Mouse (Mus musculus) hindbrain, embryonic 10.5 days (tissue): ENCODE measurements around the gene Hist1h2ak. TPM values are rescaled to one million over a fixed set of nuclear protein-coding genes. Genes with fewer than 3 reads are reported as not detected.
"Not testable (repeated sequence)": the region's sequence is repeated elsewhere in the genome, so short reads cannot be mapped to it uniquely, and the experiment has no call there.

Experiments
- DNase-seq: peaks from one replicate; pipeline ENCODE4 v3.0.0-alpha.2; 2017; ENCODE audit warnings: low spot score
- H3K27ac ChIP-seq: fragments of 300-500 bp; sonication (generic); 2 replicates; pipeline ENCODE4 v1.5.1; 2016; ENCODE audit warnings: mild to moderate bottlenecking, moderate library complexity
- H3K27me3 ChIP-seq: fragments of 300-500 bp; sonication (generic); 2 replicates; pipeline ENCODE4 v1.6.1; 2016; ENCODE audit warnings: mild to moderate bottlenecking; ENCODE audit not compliant: poor library complexity, insufficient read depth, severe bottlenecking
- H3K36me3 ChIP-seq: fragments of 300-500 bp; sonication (generic); 2 replicates; pipeline ENCODE4 v1.6.1; 2016; ENCODE audit warnings: mild to moderate bottlenecking, moderate library complexity
- H3K4me1 ChIP-seq: fragments of 300-500 bp; sonication (generic); replicated peaks from 2 replicates; pipeline ENCODE4 v1.6.1; 2016; ENCODE audit warnings: mild to moderate bottlenecking
- H3K4me3 ChIP-seq: fragments of 300-500 bp; sonication (generic); 2 replicates; pipeline ENCODE4 v1.5.1; 2016; ENCODE audit warnings: mild to moderate bottlenecking, moderate library complexity
- H3K9me3 ChIP-seq: fragments of 300-500 bp; sonication (generic); 2 replicates; pipeline ENCODE4 v1.6.1; 2016; ENCODE audit warnings: mild to moderate bottlenecking, moderate library complexity
- WGBS: fragments of 180-500 bp; shearing (Covaris S2); methylation state at CpG from one replicate; pipeline ENCODE4 v1.1.7; 2016; 5-methylcytosine and 5-hydroxymethylcytosine counted together
- polyA plus RNA-seq: library from polyadenylated mRNA; unstranded; fragments of >200 nt; fragmentation: Nextera tagmentation; extraction: Ambion mirVana; gene quantifications from 2 replicates; pipeline ENCODE4 v1.2.1, GENCODE M21; 2016

Hist1h2ak gene
- polyA plus RNA-seq, 1 experiment from 2014 or later = 14.0 TPM

- H3K4me3 ChIP-seq = 0 out of 2 replicates have a peak overlapping the region, but pooled peaks have one; percentile 54
Observed at GRCm38 (mm10) chr13:21751417-21751816, 2.2 kb downstream of the Hist1h2ak start.

DNA sequence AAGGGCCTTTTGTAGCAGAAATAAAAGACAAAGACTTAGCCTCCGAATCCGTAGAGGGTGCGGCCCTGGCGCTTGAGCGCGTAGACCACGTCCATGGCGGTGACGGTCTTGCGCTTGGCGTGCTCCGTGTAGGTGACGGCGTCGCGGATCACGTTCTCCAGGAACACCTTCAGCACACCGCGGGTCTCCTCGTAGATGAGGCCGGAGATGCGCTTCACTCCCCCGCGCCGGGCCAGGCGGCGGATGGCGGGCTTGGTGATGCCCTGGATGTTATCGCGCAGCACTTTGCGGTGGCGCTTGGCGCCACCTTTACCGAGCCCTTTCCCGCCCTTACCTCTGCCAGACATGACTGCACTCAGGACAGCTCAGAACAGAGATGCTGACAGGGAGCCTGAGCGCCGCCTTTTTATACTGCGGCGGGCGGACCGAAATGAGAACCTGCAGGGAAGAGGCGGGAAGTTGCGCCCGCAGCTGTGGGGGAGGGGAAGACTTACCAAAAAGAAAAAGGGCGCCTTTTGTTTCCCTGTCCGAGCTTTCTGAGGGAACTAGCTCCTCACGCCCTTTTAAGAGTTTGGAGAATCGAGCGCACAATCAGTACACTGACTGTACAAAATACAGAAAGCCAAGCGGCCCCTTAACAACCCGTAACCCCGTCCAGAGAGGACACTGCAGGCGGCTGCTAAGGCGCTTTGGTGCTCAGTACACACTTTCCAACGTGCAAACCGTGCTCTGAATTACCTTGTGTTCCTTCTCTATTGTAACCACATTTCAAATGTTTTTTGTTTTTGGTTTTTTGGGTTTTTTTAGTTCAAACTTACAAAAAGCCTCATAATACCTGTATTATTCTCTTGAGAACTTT is 3.2 kb downstream of the Hist1h2ak start, which contains the start of gene Hist1h4k:
TSS of gene Hist1h4k (minus strand) at position 347 of the 859 bp plus-strand sequence.
- peak; percentile 94 for DNase-seq
- H3K36me3 ChIP-seq, H3K9me3 ChIP-seq, H3K27me3 ChIP-seq: not testable (repeated sequence)
- under 1% methylated on average over 52 of the region's 56 CpGs for WGBS
- Histone ChIP-seq H3K27ac (peak within 1 kb of the TSS; percentile 95), H3K4me3 (peak within 1 kb of the TSS; percentile 65), H3K4me1 (peaks cover 57% of the 10 kb centered on the region)

More at GRCm38 (mm10) chr13:21751417-21751816, 2.2 kb downstream of the Hist1h2ak start:
- no peaks in the 10 kb centered on the region for H3K27me3 ChIP-seq
- peaks cover 62% of the 10 kb centered on the region for H3K4me1 ChIP-seq
- H3K27ac ChIP-seq = peak overlapping the region; percentile 95
- H3K36me3 ChIP-seq = no peaks in the 10 kb centered on the region
- DNase-seq = no peak
- H3K9me3 ChIP-seq = no peaks in the 10 kb centered on the region

DNA sequence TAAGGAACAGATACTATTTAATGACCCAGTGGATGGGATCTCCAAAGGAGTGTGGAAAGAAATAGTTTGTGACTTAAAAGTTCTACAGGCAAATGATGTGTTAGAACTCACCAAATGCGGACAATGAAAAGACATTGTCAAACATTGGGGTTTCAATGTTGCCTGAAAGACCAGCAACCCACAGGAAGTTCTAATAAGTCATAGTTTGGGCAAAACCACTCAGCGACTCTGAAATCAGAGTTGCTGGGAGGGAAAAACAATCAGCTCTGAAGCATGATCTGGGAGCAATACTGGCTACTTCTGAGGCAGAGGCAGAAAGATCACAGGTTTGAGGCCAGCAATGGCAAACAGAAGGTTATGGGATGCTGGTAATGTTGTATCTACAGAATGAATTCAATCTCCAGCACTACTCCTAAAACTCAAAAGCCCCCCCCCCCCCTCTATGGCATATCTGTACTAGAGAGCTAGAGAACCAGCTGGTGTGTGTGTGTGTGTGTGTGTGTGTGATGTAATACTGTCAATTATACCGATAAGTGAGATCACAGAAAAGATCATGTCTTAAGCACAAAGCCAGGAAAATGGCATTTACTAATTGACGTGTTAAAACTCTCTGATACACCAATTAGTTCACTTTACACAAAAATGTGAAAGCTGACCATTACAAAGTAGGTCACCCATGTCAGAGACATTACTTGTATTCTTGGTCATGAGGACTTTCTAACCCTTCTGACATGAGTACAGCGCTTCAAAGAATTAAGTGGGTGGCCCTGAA is 4.1 kb downstream of the Hist1h2ak start:
- H3K36me3 ChIP-seq = no peaks in the 10 kb centered on the region
- 5% methylated on average over 5 of the region's 5 CpGs for WGBS
- peaks cover 49% of the 10 kb centered on the region for H3K4me1 ChIP-seq
- H3K27me3 ChIP-seq = no peaks in the 10 kb centered on the region
- H3K4me3 ChIP-seq = peak overlapping the region; percentile 65
- peak overlapping the region; percentile 95 for H3K27ac ChIP-seq
- no peaks in the 10 kb centered on the region for H3K9me3 ChIP-seq
- peak; percentile 58 for DNase-seq

GRCm38 (mm10) chr13:21745006-21745405 is 8.6 kb downstream of the Hist1h2ak start:
- Histone ChIP-seq H3K27me3 (no peaks in the 10 kb centered on the region), H3K9me3 (no peaks in the 10 kb centered on the region), H3K27ac (no peak overlapping the region), H3K4me1 (peaks cover 20% of the 10 kb centered on the region), H3K36me3 (no peaks in the 10 kb centered on the region), H3K4me3 (no peak overlapping the region)
- WGBS = 98% methylated on average over 1 of the region's 1 CpGs
- DNase-seq = no peak

DNA sequence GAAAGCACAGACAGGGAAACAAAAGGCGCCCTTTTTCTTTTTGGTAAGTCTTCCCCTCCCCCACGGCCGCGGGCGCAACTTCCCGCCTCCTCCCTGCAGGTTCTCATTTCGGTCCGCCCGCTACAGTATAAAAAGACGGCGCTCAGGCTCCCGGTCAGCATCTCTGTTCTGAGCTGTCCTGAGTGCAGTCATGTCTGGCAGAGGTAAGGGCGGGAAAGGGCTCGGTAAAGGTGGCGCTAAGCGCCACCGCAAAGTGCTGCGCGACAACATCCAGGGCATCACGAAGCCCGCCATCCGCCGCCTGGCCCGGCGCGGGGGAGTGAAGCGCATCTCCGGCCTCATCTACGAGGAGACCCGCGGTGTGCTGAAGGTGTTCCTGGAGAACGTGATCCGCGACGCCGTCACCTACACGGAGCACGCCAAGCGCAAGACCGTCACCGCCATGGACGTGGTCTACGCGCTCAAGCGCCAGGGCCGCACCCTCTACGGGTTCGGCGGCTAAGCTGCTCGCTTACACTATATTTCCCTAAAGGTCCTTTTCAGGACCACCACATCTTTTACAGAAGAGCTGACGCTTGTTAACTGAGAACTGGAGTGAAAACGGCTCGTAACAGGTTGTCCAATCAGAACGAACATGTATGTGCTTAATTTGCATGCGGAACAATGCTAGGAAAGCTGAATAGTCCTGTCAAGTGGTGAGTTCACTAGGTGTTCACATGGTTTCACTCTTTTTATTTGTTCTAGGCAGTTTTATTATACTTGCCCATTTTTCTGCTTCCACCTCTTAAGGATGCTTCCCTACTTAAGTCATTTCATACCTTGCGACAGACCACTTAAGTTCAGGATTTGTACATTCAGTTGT is 18.5 kb downstream of the Hist1h2ak start, which contains the start of gene Hist1h4j:
TSS of gene Hist1h4j (plus strand) at position 159 of the 862 bp plus-strand sequence.
- WGBS = under 1% methylated on average over 49 of the region's 56 CpGs
- H3K4me3 ChIP-seq = peak within 1 kb of the TSS; percentile 59
- not testable (repeated sequence) for H3K27me3 ChIP-seq, H3K9me3 ChIP-seq, H3K36me3 ChIP-seq
- peak within 1 kb of the TSS; percentile 99 for H3K27ac ChIP-seq
- H3K4me1 ChIP-seq = peaks cover 20% of the 10 kb centered on the region
- peak; percentile 95 for DNase-seq

- H3K27me3 ChIP-seq = no peaks in the 10 kb centered on the region
- H3K27ac ChIP-seq = peak overlapping the region; percentile 99
- H3K4me1 ChIP-seq = peaks cover 20% of the 10 kb centered on the region
- H3K36me3 ChIP-seq = no peaks in the 10 kb centered on the region
- under 1% methylated on average over 21 of the region's 21 CpGs for whole genome bisulfite sequencing
- DNase-seq = peak; percentile 83
- H3K9me3 ChIP-seq = no peaks in the 10 kb centered on the region
- H3K4me3 ChIP-seq = peak overlapping the region; percentile 59
Observed at GRCm38 (mm10) chr13:21734010-21734905, 19.4 kb downstream of the Hist1h2ak start.

- Histone ChIP-seq H3K4me3 (peak overlapping the region; percentile 59; the same call in 1 of the 2 replicates), H3K36me3 (no peaks in the 10 kb centered on the region), H3K9me3 (no peaks in the 10 kb centered on the region), H3K27me3 (no peaks in the 10 kb centered on the region), H3K4me1 (peaks cover 20% of the 10 kb centered on the region), H3K27ac (peak overlapping the region; percentile 99)
- WGBS = 67% methylated on average over 5 of the region's 5 CpGs
- peak; percentile 53 for DNase-seq
Observed at GRCm38 (mm10) chr13:21733466-21733865, 20.2 kb downstream of the Hist1h2ak start.

DNA sequence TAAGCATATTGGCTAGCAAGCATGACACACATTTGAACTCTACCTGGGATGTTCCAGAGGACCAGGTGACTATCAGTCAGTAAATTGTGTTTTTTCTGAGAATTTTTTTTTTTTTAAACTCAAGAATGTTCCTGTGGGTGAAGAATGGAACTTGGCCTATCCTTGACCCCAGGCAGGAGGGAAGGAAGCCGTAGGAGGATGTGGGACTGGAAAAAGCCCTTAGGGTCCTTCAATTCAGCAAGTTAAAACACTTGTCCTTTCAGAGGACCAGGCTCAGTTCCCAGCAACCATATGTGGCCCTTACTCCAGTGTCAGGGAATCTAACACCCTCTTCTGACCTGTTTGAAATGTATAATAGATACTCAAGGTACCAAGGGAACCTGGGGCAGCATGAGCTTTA is 24.1 kb downstream of the Hist1h2ak start:
- Histone ChIP-seq H3K27me3 (no peaks in the 10 kb centered on the region), H3K4me1 (peaks cover 32% of the 10 kb centered on the region), H3K36me3 (no peaks in the 10 kb centered on the region), H3K27ac (no peak overlapping the region), H3K9me3 (no peaks in the 10 kb centered on the region), H3K4me3 (no peak overlapping the region)
- DNase-seq = no peak
- WGBS = 56% methylated on average over 1 of the region's 1 CpGs

DNA sequence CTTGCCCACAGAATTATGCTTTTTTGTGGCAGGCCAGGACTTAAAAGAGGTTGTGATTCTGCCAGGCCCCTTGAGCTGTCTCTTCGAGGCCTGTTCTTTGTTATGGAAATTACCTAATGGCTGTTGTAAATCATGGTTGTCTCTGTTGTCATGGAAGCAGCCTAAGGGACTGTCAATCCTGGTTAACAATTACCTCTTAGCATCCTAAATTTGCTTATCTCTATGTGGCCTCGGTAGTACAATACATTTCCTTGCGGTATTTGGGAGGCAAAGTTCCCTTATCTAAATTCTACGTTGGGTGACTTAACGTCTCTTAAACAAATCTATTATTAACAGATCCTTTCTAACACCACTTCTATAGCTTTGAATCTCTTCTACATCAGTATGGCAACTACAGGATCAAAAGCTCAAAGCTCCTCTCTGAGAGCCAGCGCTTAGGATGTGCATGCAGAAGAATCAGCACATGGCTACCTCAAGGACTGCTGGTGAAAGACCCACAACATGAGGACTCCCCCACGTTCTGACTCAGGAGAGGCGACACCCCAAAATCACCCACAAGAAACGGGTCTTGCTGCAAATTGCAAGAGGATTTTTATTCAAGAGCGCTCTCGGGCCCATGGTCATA is 25.6 kb downstream of the Hist1h2ak start:
- H3K4me1 ChIP-seq = peaks cover 21% of the 10 kb centered on the region
- H3K4me3 ChIP-seq = no peak overlapping the region
- peak overlapping the region; percentile 81 for H3K27ac ChIP-seq
- no peak for DNase-seq
- 22% methylated on average over 11 of the region's 11 CpGs for WGBS
- H3K9me3 ChIP-seq = no peaks in the 10 kb centered on the region
- H3K27me3 ChIP-seq = no peaks in the 10 kb centered on the region
- H3K36me3 ChIP-seq = no peaks in the 10 kb centered on the region

DNA sequence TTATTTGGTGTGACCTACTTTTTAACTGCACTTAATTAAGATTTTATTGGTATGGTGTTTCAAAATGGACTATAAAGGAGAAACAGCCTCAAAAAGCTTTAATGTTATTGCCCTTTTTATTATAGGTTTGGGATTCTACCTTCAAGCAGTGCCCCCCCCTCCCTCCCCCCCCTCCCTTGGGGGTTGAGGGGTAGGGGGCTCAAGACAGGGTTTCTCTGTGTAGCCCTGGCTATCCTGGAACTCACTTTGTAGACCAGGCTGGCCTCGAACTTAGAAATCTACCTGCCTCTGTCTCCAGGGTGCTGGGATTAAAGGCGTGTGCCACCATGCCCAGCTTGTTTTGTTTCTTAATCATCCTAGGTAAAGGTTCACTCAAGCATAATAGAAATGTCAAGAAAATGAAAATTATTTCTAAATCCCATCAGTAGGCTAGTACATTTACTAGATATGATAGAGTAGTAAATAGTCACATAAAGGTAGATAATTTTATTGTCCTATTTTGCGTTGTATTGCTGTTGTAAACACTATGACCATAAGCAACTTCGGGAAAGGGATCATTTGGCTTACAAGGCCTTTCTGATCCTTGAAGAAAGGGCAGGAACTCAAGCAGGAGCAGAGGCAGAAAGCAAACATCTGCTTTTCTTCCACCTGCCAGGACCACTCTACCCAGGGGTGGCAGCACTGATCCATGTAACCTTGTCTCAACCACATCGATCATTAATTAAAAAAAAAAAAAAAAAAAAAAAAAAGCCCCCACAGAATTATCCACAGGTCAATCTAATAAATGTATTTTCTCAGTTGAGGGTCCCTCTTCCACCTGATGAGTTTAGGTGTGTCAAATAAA is 30.4 kb downstream of the Hist1h2ak start:
- no peaks in the 10 kb centered on the region for H3K9me3 ChIP-seq
- 32% methylated on average over 5 of the region's 5 CpGs for WGBS
- no peaks in the 10 kb centered on the region for H3K27me3 ChIP-seq
- peak overlapping the region; percentile 52 for H3K4me3 ChIP-seq
- H3K27ac ChIP-seq = peak overlapping the region; percentile 91
- peaks cover 52% of the 10 kb centered on the region for H3K4me1 ChIP-seq
- H3K36me3 ChIP-seq = no peaks in the 10 kb centered on the region
- DNase-seq = peak; percentile 34
